8 mouse cellular contexts compared by ENCODE assay signal in genomic region chr16:4596141-4596728, GRCm38 (mm10). TPM values are rescaled to one million over a fixed set of nuclear protein-coding genes. Genes with fewer than 3 reads are reported as not detected.
A peak's percentile ranks its signal among the peaks of the same experiment; 100 is the strongest.
DNase-seq lines count a peak whose midpoint lies in the region; ATAC-seq and TF ChIP-seq lines count a peak whose summit lies in the region.

No protein-coding gene starts in this region.

- intact Hi-C loops in heart, postnatal 25 days (cut with DNase I): no loop called here

- H3K36me3 ChIP-seq in heart, embryonic 12.5 days: peaks cover under 1% of the 10 kb centered on the region; the same call in 1 of the 2 replicates
- no peaks in the 10 kb centered on the region for H3K36me3 ChIP-seq in intestine, embryonic 15.5 days
- no peaks in the 10 kb centered on the region for H3K36me3 ChIP-seq in myocyte (ENCODE audit: control insufficient read depth, insufficient read depth)

- no peaks in the 10 kb centered on the region for H3K9me3 ChIP-seq in heart, embryonic 12.5 days (replicated peaks)
- no peaks in the 10 kb centered on the region for H3K9me3 ChIP-seq in intestine, embryonic 15.5 days

- peaks cover 76% of the 10 kb centered on the region for H3K4me1 ChIP-seq in heart, embryonic 12.5 days (replicated peaks)
- peaks cover 68% of the 10 kb centered on the region for H3K4me1 ChIP-seq in intestine, embryonic 15.5 days (replicated peaks)

- DNase-seq in heart, postnatal 25 days (ENCODE audit: low spot score): no peak
- peak; percentile 92 for DNase-seq in embryo, embryonic 9.5 days (ENCODE audit: extremely low spot score)
- DNase-seq in spleen, adult 12 weeks (ENCODE audit: low spot score): no peak
- DNase-seq in gastrocnemius, adult 8-10 months (ENCODE audit: low spot score in 2 of 2): no peak
- DNase-seq in spleen, adult 18-20 months: no peak

- H3K27me3 ChIP-seq in heart, embryonic 12.5 days (replicated peaks): no peaks in the 10 kb centered on the region
- H3K27me3 ChIP-seq in intestine, embryonic 15.5 days (replicated peaks): no peaks in the 10 kb centered on the region
- no peaks in the 10 kb centered on the region for H3K27me3 ChIP-seq in myocyte (ENCODE audit: control insufficient read depth, insufficient read depth, insufficient read length)

- no peak for ATAC-seq in heart, embryonic 12.5 days (ENCODE audit: insufficient number of reproducible peaks, low FRiP score)
- no peak for ATAC-seq in intestine, embryonic 15.5 days

- peak overlapping the region; percentile 70 for H3ac ChIP-seq in myocyte (ENCODE audit: control insufficient read depth, insufficient read length)

- H3K4me2 ChIP-seq in heart, embryonic 12.5 days: peak overlapping the region; percentile 78
- peak overlapping the region; percentile 91 for H3K4me2 ChIP-seq in intestine, embryonic 15.5 days (replicated peaks)
- H3K4me2 ChIP-seq in myocyte (ENCODE audit: low read depth): peak overlapping the region; percentile 99

- H3K27ac ChIP-seq in heart, embryonic 12.5 days (ENCODE audit: poor library complexity, severe bottlenecking): peak overlapping the region; percentile 96
- peak overlapping the region; percentile 94; the same call in 1 of the 2 replicates for H3K27ac ChIP-seq in intestine, embryonic 15.5 days

- WGBS in heart, embryonic 12.5 days: 12% methylated on average over 3 of the region's 3 CpGs
- 24% methylated on average over 3 of the region's 3 CpGs for WGBS in intestine, embryonic 15.5 days

- H3K9ac ChIP-seq in heart, embryonic 12.5 days: peak overlapping the region; percentile 97
- peak overlapping the region; percentile 90 for H3K9ac ChIP-seq in intestine, embryonic 15.5 days

- TF ChIP-seq POLR2A in myocyte (IDR thresholded peaks at IDR 0.05; ENCODE audit: insufficient read length, low read depth): peak; percentile 39

- peaks cover 71% of the 10 kb centered on the region for H3K79me2 ChIP-seq in myocyte (ENCODE audit: control insufficient read depth, insufficient read depth)

- H3K4me3 ChIP-seq in heart, embryonic 12.5 days: peak overlapping the region; percentile 87
- peak overlapping the region; percentile 87 for H3K4me3 ChIP-seq in intestine, embryonic 15.5 days (replicated peaks)
- peak overlapping the region; percentile 87 for H3K4me3 ChIP-seq in myocyte

TF ChIP-seq in myocyte, 11 proteins besides CTCF, POLR2A, EP300 and RAD21:
- TF ChIP-seq TCF12 (IDR thresholded peaks at IDR 0.05; ENCODE audit: insufficient read depth, poor library complexity, severe bottlenecking): no peak
- no peak for TF ChIP-seq SRF (IDR thresholded peaks at IDR 0.05; ENCODE audit: control insufficient read depth, insufficient read length, low read depth)
- TF ChIP-seq MYOG (IDR thresholded peaks at IDR 0.05; ENCODE audit: control insufficient read depth in 1 of 3, insufficient read depth in 1 of 3, insufficient read length in 2 of 3, low read depth in 2 of 3): peak in 2 of 3 experiments; percentile 73 to 91
- peak in 2 of 3 experiments; percentile 69 to 80 for TF ChIP-seq MYOD1 (IDR thresholded peaks at IDR 0.05; ENCODE audit: control insufficient read depth in 1 of 3, insufficient read length in 2 of 3, low read depth in 2 of 3)
- peak; percentile 14 for TF ChIP-seq POLR2AphosphoS2 (IDR thresholded peaks at IDR 0.05; ENCODE audit: insufficient read length, low read depth)
- TF ChIP-seq USF1 (IDR thresholded peaks at IDR 0.05; ENCODE audit: low read depth): no peak

RNA-seq across cellular contexts. Expression of gene Glis2, which starts 1.7 kb away (rescaled TPM):
- polyA plus RNA-seq in heart, embryonic 12.5 days (2016; fragmentation: Nextera tagmentation; extraction: Ambion mirVana): 24.9 and 25.5 TPM in 2 replicates
- total RNA-seq in heart, postnatal 25 days (2021): 10 to 100 TPM; 16.6 to 20.3 TPM
- polyA plus RNA-seq in intestine, embryonic 15.5 days (2015; fragmentation: Nextera tagmentation; extraction: Ambion mirVana): 21.4 and 23.5 TPM in 2 replicates
- polyA plus RNA-seq in myocyte (2012; fragmentation: generic; extraction: Trizol): 29.6 TPM
- total RNA-seq in gastrocnemius, adult 8-10 months (2022): 1 to 10 TPM; 1.8 to 4.0 (median 3.5) TPM

RNA-seq across cellular contexts. Expression of gene Pam16, which starts 28.6 kb away (rescaled TPM):
- polyA plus RNA-seq in heart, embryonic 12.5 days (2016; fragmentation: Nextera tagmentation; extraction: Ambion mirVana): 127 and 128 TPM in 2 replicates
- total RNA-seq in heart, postnatal 25 days (2021): 100 to 1,000 TPM; 129 to 141 TPM
- polyA plus RNA-seq in intestine, embryonic 15.5 days (2015; fragmentation: Nextera tagmentation; extraction: Ambion mirVana): 74.5 and 84.3 TPM in 2 replicates
- 98.6 TPM for polyA plus RNA-seq in myocyte (2012; fragmentation: generic; extraction: Trizol)
- total RNA-seq in gastrocnemius, adult 8-10 months (2022): 100 to 1,000 TPM in 3 of 4 experiments, 10 to 100 TPM in 1; 93.3 to 129 (median 113) TPM

RNA-seq across cellular contexts. Expression of gene Tfap4, which starts 36.6 kb away (rescaled TPM):
- 8.1 and 8.4 TPM in 2 replicates for polyA plus RNA-seq in heart, embryonic 12.5 days (2016; fragmentation: Nextera tagmentation; extraction: Ambion mirVana)
- total RNA-seq in heart, postnatal 25 days (2021): 1 to 10 TPM; 3.5 to 4.2 TPM
- polyA plus RNA-seq in intestine, embryonic 15.5 days (2015; fragmentation: Nextera tagmentation; extraction: Ambion mirVana): 27.9 and 28.8 TPM in 2 replicates
- 4.0 TPM for polyA plus RNA-seq in myocyte (2012; fragmentation: generic; extraction: Trizol)
- total RNA-seq in gastrocnemius, adult 8-10 months (2022): 1 to 10 TPM; 3.2 to 5.5 (median 3.7) TPM

RNA-seq across cellular contexts. Expression of gene Vasn, which starts 43.5 kb away (rescaled TPM):
- 14.8 and 16.4 TPM in 2 replicates for polyA plus RNA-seq in heart, embryonic 12.5 days (2016; fragmentation: Nextera tagmentation; extraction: Ambion mirVana)
- 10 to 100 TPM in 1 of 2 experiments, 1 to 10 TPM in 1; 9.8 to 12.0 TPM for total RNA-seq in heart, postnatal 25 days (2021)
- 14.1 and 15.1 TPM in 2 replicates for polyA plus RNA-seq in intestine, embryonic 15.5 days (2015; fragmentation: Nextera tagmentation; extraction: Ambion mirVana)
- polyA plus RNA-seq in myocyte (2012; fragmentation: generic; extraction: Trizol): 34.7 TPM
- total RNA-seq in gastrocnemius, adult 8-10 months (2022): 1 to 10 TPM; 2.5 to 4.3 (median 3.9) TPM

RNA-seq across cellular contexts. Expression of gene Dnaja3, which starts 43.6 kb away (rescaled TPM):
- polyA plus RNA-seq in heart, embryonic 12.5 days (2016; fragmentation: Nextera tagmentation; extraction: Ambion mirVana): 77.6 and 77.7 TPM in 2 replicates
- 100 to 1,000 TPM; 149 TPM for total RNA-seq in heart, postnatal 25 days (2021)
- 86.5 and 92.1 TPM in 2 replicates for polyA plus RNA-seq in intestine, embryonic 15.5 days (2015; fragmentation: Nextera tagmentation; extraction: Ambion mirVana)
- polyA plus RNA-seq in myocyte (2012; fragmentation: generic; extraction: Trizol): 69.5 TPM
- 100 to 1,000 TPM in 1 of 4 experiments, 10 to 100 TPM in 3; 99.4 to 103 (median 99.8) TPM for total RNA-seq in gastrocnemius, adult 8-10 months (2022)
